Mouse (Mus musculus): ENCODE data around the gene Commd4.

Gene Commd4

DNA sequence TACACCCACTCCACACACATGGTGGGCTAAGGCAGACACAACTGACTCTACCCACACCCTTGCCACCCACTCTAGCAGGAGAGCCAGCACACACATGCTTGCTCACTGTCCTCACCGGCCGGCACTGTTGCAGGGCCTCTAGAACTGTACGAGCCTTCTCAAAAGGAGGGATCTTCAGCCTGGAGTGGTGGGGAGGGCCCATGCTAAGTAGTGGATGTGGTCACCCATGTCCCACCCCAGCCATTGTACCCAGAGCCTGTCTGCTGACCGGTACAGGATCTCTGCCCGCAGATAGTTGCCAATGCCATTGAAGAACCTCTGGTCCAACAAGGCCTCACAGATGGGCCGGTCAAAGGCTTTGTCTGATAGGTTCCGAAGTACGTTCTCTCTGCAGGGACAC lies 13.3 kb downstream of the Commd4 start:
- in situ Hi-C loops (cut with MboI; ENCODE audit: unreplicated experiment in 2 of 2), result no loop called here

DNA sequence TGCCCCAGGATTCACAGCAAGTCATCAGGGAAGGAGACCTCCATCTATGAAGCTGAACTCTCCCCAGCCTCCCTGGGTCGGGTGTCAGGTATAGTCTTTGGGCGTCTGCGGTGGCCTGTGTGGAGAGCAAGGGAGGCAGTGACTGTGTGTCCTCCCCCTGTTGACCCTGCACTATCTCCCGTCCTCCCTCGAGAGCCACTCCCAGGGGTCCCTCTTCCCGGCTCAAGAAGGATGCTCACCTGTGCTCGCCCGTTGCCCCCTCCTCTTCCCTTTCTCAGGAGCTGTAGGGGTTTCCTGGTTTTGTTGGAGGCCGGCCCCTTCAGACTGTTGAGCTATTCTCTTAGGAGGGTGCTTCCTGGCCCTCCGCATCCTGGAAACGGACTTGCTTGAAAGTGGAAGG lies 14.9 kb downstream of the Commd4 start:
- in situ Hi-C loops (cut with MboI; ENCODE audit: unreplicated experiment in 2 of 2), result no loop called here

DNA sequence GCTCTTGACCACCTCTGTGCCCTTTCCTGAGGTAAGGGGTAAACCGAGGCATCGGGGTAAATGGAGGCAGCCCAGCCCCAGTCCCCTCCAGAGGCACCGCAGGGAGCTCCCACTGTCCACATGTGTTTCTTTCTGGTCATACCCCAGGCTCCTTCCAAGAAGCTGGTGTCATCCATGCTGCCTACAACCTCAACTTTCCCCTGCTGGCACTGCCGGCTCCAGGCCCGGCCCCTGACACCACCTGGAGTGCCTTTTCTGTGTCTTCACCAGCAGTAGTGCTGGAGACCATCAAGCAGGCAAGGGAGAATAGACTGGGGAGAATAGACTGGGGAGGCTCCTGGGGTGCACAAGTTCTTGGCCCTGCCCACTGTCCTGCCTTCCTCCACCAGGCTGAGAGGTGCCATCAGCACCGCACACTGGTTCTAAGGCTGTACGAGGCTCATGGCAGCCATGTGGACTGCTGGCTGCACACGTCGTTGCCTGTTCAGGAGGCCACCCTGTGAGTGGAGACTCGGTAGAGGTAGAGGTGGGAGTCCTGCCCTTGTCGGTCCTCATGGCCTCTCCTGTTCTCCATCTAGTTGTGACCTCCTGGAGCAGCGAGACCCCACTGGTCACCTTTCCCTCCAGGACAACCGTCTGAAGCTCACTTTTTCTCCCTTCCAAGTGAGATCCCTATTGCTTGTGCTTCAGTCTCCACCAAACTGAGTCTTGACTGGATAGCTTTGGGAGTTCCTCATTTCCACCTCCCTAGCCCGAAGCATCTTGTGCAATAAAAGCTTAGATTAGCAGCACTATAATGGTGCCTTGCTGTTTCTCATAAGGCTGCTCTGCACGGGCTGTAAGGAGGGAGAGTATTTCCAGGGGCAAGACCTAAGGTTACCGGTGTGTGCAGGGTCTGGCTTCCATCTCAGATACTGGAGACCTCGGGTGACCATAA lies 16.4 kb downstream of the Commd4 start:
- in situ Hi-C loops (cut with MboI; ENCODE audit: unreplicated experiment in 2 of 2), result no loop called here

DNA sequence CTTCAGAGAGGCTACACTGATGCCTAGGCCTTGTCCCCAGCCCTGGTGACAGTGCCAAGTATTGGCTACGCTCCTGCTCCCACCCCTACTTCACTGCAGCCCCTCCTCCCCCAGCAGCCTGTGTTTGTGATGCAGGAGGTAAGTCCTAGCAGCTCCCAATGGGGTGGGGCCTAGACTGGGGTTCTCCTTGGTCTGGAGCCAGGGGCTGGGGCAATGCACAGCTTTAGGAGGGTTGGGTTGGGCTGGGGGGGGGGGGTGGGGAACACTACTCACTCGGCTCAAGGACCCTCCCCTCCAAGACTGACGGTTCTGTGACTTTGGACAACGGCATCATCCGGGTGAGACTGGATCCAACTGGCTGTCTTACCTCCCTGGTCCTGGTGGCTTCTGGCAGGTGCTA lies 18.6 kb downstream of the Commd4 start:
- in situ Hi-C loops (cut with MboI; ENCODE audit: unreplicated experiment in 2 of 2), result no loop called here

DNA sequence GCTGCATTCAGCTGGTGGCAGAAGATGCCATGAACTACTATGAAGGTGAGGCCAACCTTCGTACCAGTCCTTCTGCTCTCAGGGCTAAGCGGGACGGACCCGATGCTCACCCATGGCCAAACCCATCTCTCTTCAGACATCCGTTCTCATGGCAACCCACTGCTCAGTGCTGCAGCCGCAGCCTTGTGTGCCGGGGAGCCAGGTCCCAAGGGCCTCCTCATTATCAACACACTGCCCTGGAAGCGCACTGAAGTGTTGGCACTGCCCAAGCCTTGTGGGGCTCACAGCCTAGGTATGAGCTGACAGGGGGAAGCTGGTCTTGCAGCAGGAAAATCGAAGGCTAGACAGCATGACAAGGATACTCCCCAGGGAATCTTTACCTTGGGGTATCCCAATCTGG lies 19.0 kb downstream of the Commd4 start:
- in situ Hi-C loops (cut with MboI; ENCODE audit: unreplicated experiment in 2 of 2), result no loop called here

DNA sequence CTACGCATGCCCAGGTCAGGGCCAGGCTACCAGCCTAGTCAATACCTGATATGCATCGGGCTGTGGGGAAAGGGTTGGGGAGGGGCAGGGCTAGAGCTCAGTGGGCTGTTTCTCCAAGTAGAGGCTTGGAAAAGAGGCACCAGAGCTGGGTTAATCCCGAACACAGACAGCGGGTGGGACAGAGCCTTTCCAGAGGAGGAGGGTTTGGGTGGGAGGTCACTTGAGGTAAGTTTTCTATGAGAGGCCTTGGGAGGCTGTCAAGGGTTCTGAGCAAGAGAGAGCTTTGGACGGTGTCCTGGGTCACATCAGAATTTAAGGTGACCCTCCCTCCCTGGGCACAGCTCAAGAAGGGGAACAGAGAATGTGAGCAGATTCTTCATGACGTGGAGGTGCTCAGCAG lies 19.6 kb downstream of the Commd4 start:
- in situ Hi-C loops (cut with MboI; ENCODE audit: unreplicated experiment in 2 of 2), result no loop called here

DNA sequence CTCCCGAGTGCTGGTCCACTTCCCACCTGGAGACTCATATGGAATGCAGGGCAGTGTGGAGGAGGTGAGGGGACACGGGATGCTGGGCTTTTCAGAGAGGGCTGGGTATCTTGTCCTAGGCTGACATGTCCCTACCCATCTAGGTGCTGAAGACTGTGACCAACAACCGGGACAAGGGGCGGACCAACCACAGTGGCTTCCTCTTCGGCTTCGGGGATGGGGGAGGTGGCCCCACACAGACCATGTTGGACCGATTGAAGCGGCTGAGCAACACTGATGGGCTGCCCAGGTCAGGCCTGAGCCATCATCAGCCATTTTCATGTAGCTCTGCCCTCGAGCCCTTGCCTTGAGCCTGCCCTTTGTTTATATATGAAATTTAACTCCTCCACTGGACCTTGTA lies 20.4 kb downstream of the Commd4 start:
- in situ Hi-C loops (cut with MboI; ENCODE audit: unreplicated experiment in 2 of 2), result no loop called here

DNA sequence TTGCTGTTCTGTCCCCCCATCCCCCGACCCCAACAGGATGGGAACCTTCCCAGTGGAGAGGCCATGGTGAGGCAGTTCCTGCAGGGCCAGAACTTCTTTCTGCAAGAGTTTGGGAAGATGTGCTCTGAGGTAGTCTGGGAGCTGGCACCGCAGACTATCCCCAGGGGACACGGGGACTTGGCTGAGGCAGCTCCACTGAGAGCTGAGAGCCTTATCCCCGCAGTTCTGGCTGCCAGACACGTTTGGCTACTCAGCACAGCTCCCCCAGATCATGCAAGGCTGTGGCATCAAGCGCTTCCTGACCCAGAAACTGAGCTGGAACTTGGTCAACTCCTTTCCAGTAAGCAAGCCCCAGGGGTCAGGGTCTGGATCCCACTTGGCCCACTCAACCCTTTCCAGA lies 20.9 kb downstream of the Commd4 start:
- in situ Hi-C loops (cut with MboI; ENCODE audit: unreplicated experiment in 2 of 2), result no loop called here

DNA sequence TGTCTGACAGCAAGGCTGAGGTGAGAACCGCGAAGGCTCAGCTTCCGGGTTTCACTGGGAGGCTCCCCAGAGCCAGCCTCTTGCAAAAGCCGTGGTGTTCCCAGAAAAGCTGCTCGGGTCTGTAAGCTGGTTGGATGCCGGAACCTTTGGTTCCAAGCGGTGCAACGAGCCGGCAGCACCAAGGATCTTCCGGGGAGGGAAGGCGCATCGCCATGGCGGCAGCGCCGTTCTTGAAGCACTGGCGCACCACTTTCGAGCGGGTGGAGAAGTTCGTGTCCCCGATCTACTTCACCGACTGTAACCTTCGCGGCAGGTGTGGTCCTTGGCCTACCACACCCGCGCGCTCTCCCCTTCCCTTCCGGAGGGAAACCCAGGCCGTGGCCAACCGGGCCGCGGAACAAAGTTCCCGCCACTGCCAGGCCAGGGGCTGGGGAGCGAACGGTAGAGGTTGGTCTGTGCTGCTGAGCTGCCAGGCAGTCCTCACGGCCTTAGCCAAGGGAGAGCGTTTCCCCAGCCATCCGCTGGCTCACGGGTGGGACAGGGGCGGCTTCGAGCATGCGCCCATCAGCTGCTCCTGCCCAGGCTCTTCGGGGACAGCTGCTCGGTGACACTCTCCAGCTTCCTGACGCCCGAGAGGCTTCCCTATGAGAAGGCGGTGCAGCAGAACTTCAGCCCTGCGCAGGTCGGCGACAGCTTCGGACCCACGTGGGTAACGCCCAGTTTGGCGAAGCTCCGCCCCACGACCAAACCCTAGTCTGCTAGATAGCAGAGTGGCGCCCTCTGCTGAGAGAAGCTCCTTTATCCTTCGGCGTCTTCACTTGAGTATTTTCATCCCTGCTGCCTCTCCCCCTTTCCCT lies 27.3 kb downstream of the Commd4 start, which contains the start of gene Man2c1:
Gene Man2c1, plus strand, starts transcription at position 114 of the 857 bp plus-strand sequence.
- in situ Hi-C loops (cut with MboI; ENCODE audit: unreplicated experiment in 2 of 2), result loop anchor here (5.0 kb wide), 3 partner anchors 74 to 204 kb away; partner anchors contain the start of genes Imp3 (in 1 of the 2) and Snx33 (in 1 of the 2)

DNA sequence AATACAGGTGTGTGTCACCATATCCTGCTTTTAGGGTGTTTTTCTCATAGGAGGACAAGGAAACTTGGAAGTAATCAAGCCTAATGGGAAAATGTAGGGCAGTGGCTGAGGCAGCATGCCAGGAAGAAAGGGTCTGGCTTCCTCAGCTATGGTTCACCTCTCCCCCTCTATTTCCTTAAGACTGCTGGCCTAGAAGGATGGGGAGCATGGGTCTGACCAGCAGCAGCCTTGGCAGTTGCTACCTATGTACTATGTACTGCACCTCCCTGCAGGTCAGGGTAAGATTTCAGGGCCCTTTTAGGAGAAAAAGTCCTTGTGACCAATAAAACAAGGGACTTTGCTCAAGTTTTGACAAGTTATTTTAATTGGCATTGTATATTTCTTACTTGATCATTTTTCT lies 28.5 kb downstream of the Commd4 start:
- in situ Hi-C loops (cut with MboI; ENCODE audit: unreplicated experiment in 2 of 2), result loop anchor here (5.0 kb wide), 3 partner anchors 72 to 202 kb away; partner anchors contain the start of genes Imp3 (in 1 of the 2) and Snx33 (in 1 of the 2)

DNA sequence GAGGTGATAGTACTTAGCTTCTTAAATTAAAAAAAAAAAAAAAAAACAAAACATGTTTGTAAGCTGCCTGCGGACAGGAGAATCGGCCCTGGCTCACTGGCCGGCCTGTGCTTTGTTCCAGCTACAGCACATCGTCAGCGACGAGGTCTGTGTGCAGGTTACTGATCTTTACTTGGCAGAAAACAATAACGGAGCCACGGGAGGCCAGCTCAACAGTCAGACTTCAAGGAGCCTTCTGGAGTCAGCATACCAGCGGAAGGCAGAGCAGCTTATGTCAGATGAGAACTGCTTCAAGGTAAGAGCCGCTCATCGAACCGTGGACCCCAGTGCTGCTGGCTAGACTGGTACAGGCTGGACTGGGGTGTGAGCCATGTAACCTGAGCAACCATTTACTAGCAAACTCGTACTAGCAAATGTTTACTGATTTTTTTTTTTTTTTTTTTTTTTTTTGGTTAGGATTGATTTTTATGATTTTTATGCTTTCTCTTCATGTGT lies 40.8 kb downstream of the Commd4 start:
- in situ Hi-C loops (cut with MboI; ENCODE audit: unreplicated experiment in 2 of 2), result no loop called here
